Mouse (Mus musculus) liver, embryonic 14.5 days (tissue): ENCODE measurements at regions not wholly inside any gene's neighbourhood (a gene's known extent, or its start where the extent isn't known, plus 50 kb on each side); places are given as distances from the start of the nearest gene placed in this dataset.

Experiments used
- ATAC-seq: fragments of 200-750 bp; cut with Nextera tagmentation; 2 replicates; pipeline ENCODE4 v1.8.0; 2017; ENCODE audit warnings: moderate number of reproducible peaks, mild to moderate bottlenecking, moderate library complexity; ENCODE audit not compliant: insufficient read depth
- DNase-seq, 3 experiments: peaks; one replicate each; pipeline ENCODE4 v3.0.0-alpha.2; 2012 to 2013; ENCODE audit warnings: low read depth in 3 of 3, low spot score in 3 of 3
- H3K27ac ChIP-seq: fragments of 300-500 bp; sonication (generic); 2 replicates; pipeline ENCODE4 v1.5.1; 2014; ENCODE audit warnings: moderate library complexity, mild to moderate bottlenecking, control low read depth, inconsistent platforms
- H3K27me3 ChIP-seq: fragments of 300-500 bp; sonication (generic); 2 replicates; pipeline ENCODE4 v1.6.1; 2014; ENCODE audit warnings: mild to moderate bottlenecking, low read length, moderate library complexity; ENCODE audit not compliant: control insufficient read depth, insufficient read depth
- H3K36me3 ChIP-seq: fragments of 300-500 bp; sonication (generic); replicated peaks from 2 replicates; pipeline ENCODE4 v1.6.1; 2014; ENCODE audit warnings: low read depth; ENCODE audit not compliant: control insufficient read depth, insufficient read depth
- H3K4me1 ChIP-seq, 2 experiments: fragments of 200-500 bp in 1 of 2; fragments of 300-500 bp in 1 of 2; sonication (generic) in 1 of 2; replicated peaks; 2 replicates each; pipeline ENCODE4 v1.6.1; 2012 to 2014; ENCODE audit warnings: antibody characterized with exemption in 1 of 2, inconsistent platforms in 1 of 2, low read length in 1 of 2; ENCODE audit not compliant: control insufficient read depth in 2 of 2, insufficient read depth in 2 of 2
- H3K4me2 ChIP-seq: fragments of 300-500 bp; sonication (generic); 2 replicates; pipeline ENCODE4 v1.6.1; 2014; ENCODE audit warnings: low read depth, mild to moderate bottlenecking, control low read depth, moderate library complexity
- H3K4me3 ChIP-seq, 2 experiments: fragments of 200-500 bp in 1 of 2; fragments of 300-500 bp in 1 of 2; sonication (generic) in 1 of 2; 2 replicates each; pipeline ENCODE4 v1.5.1; 2012 to 2014; ENCODE audit warnings: low read depth in 2 of 2, low read length in 2 of 2, mild to moderate bottlenecking in 2 of 2, control low read depth in 1 of 2, inconsistent platforms in 1 of 2, moderate library complexity in 1 of 2; ENCODE audit not compliant: insufficient read depth in 1 of 2
- H3K9ac ChIP-seq: fragments of 300-500 bp; sonication (generic); replicated peaks from 2 replicates; pipeline ENCODE4 v1.6.1; 2014; ENCODE audit warnings: mild to moderate bottlenecking, control low read depth, moderate library complexity
- H3K9me3 ChIP-seq: fragments of 300-500 bp; sonication (generic); 2 replicates; pipeline ENCODE4 v1.6.1; 2016; ENCODE audit warnings: low read length, mixed read lengths; ENCODE audit not compliant: control insufficient read depth
- CTCF ChIP-seq: IDR thresholded peaks from 2 replicates; pipeline ENCODE4 v1.5.1; 2016; ENCODE audit warnings: antibody characterized with exemption, low read depth, control low read depth
- EP300 ChIP-seq: IDR thresholded peaks from 2 replicates; pipeline ENCODE4 v1.6.1; 2016; ENCODE audit warnings: antibody characterized with exemption, low read depth
- WGBS: fragments of 180-500 bp; shearing (Covaris S2); extraction: QIAGEN DNeasy Blood & Tissue Kit; methylation state at CpG from one replicate; pipeline ENCODE4 v1.1.7; 2014; ENCODE audit not compliant: insufficient replicate concordance; 5-methylcytosine and 5-hydroxymethylcytosine counted together

DNA sequence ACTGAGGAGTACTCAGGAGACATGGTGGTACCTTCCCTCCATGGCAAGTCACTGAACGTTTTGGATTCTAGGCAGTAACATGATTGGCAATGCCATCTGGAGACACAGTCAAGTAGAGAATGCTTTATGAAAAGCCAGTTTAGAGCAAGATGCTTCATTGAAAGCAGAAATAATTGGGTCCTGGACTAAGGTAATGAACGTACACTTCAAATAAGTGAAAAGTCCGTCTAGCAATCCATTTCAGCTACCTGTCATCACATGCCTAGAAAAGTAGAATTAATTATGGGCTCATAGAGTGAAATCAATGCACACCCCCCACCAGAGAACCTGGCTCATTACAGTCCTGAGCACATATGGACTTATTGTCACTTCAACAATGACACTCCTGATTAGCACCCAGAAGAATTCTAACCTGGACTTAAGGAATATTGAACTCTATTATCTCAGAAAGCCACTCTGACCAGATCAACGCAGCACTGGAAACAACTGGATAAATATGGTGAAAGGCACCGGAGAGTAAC, 263.8 kb downstream of the Dcdc2c start:
- TF ChIP-seq EP300, result no peak
- TF ChIP-seq CTCF, result no peak
- Histone ChIP-seq H3K9me3 (no peaks in the 10 kb centered on the region), H3K27me3 (no peaks in the 10 kb centered on the region), H3K4me3 (no peak overlapping the region), H3K27ac (no peak overlapping the region), H3K9ac (no peak overlapping the region), H3K4me2 (no peak overlapping the region), H3K4me1 (no peaks in the 10 kb centered on the region), H3K36me3 (no peaks in the 10 kb centered on the region)
- ATAC-seq, result no peak
- no peak for DNase-seq
- 65% methylated on average over 5 of the region's 5 CpGs for WGBS

DNA sequence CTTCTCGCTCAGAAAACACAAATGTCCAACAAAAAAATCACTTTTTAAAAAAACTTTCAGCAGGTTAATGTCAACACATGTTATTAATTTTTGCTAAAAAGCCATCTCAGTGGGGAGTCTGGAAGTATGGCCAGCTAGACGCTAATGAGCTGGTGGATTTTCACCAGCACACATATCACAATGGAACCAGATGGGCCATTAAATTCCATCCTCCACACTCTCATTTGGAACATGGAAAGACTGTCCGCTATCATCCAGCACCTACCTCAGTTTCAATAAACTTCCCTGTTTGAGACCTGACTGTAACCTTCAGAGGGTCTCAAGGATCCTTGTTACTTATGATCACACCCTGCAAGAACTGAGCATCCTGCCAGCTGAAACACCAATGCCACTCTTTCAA, 296.7 kb downstream of the Dcdc2c start:
- Histone ChIP-seq H3K27ac (no peak overlapping the region), H3K4me1 (no peaks in the 10 kb centered on the region), H3K4me3 (no peak overlapping the region), H3K4me2 (no peak overlapping the region), H3K27me3 (no peaks in the 10 kb centered on the region), H3K9me3 (no peaks in the 10 kb centered on the region), H3K9ac (no peak overlapping the region), H3K36me3 (no peaks in the 10 kb centered on the region)
- DNase-seq (no peak), ATAC-seq (no peak)
- 67% methylated on average over 3 of the region's 3 CpGs for WGBS
- TF ChIP-seq EP300 (no peak), CTCF (no peak)

DNA sequence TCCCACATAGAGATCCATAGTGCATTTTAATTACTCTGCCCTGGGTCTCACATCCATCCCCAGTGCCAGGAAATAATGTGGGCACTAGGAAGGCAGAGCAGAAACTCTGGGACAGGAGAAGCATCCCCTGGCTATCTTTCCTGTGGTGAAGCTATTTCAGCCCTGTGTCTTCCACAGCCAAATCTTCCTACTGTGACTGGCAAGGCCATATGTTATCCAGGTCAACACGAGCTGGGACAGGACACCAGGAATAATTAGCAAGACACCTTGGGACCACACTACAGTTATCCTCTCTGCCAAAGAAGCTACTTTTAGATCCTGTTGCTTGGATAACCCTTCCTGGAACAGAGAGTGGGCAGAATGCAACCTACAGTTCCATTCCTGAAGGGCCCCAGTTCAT, 301.7 kb downstream of the Dcdc2c start:
- Histone ChIP-seq H3K4me3 (no peak overlapping the region), H3K9me3 (no peaks in the 10 kb centered on the region), H3K4me1 (no peaks in the 10 kb centered on the region), H3K27me3 (no peaks in the 10 kb centered on the region), H3K4me2 (no peak overlapping the region), H3K27ac (no peak overlapping the region), H3K36me3 (no peaks in the 10 kb centered on the region), H3K9ac (no peak overlapping the region)
- WGBS, result 52% methylated on average over 1 of the region's 1 CpGs
- no peak for TF ChIP-seq EP300
- no peak for TF ChIP-seq CTCF
- DNase-seq (no peak), ATAC-seq (no peak)

DNA sequence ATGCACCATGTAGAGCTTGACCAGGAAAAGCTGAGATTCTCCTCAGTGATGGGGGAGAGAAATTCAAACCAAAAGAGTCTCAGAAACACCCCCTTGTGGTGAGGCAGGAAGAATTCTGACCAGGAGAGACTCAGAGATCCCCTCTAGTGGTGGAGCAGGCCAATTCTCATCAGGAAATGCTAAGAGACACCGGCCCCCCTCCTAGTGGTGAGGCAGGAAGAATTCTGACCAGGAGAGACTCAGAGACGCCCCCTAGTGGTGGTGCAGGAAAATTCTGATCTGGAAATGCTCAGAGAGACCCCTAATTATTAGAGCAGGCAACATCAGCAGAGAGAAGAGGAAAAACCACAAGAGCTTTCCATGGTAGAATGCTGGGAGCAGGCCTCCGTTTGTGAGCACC, 303.4 kb downstream of the Dcdc2c start:
- Histone ChIP-seq H3K4me3 (no peak overlapping the region), H3K27me3 (no peaks in the 10 kb centered on the region), H3K4me1 (no peaks in the 10 kb centered on the region), H3K36me3 (no peaks in the 10 kb centered on the region), H3K9me3 (no peaks in the 10 kb centered on the region), H3K27ac (no peak overlapping the region), H3K9ac (no peak overlapping the region), H3K4me2 (no peak overlapping the region)
- DNase-seq (no peak), ATAC-seq (no peak)
- TF ChIP-seq EP300 (no peak), CTCF (peak; percentile 50)
- WGBS, result 54% methylated on average over 3 of the region's 3 CpGs

DNA sequence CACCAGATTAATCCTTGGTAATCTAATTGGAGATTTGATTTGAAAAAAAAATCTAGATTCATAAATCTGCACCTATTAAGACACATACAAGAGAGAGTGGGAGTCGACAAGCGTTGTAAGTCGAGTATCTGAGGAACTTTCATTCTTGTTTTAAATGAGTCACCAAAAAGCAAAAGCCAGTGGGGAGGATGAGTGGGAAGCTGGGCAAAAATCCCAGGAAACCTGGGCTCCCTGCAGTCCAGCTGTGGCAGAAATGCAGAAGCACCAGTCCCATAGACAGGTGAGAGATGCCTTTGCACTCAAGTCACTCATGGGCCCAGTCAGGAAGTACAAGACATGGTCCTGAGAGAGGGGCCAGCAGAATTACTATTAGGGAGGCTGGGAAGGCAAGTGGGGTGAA, 303.9 kb downstream of the Dcdc2c start:
- H3K4me2 ChIP-seq, result no peak overlapping the region
- TF ChIP-seq CTCF (no peak), EP300 (no peak)
- no peaks in the 10 kb centered on the region for H3K36me3 ChIP-seq
- no peak for ATAC-seq
- 72% methylated on average over 3 of the region's 3 CpGs for WGBS
- H3K4me3 ChIP-seq, result no peak overlapping the region
- DNase-seq, result no peak
- no peak overlapping the region for H3K27ac ChIP-seq
- no peaks in the 10 kb centered on the region for H3K9me3 ChIP-seq
- no peaks in the 10 kb centered on the region for H3K4me1 ChIP-seq
- no peaks in the 10 kb centered on the region for H3K27me3 ChIP-seq
- H3K9ac ChIP-seq, result no peak overlapping the region
